In the genomic region with DNA sequence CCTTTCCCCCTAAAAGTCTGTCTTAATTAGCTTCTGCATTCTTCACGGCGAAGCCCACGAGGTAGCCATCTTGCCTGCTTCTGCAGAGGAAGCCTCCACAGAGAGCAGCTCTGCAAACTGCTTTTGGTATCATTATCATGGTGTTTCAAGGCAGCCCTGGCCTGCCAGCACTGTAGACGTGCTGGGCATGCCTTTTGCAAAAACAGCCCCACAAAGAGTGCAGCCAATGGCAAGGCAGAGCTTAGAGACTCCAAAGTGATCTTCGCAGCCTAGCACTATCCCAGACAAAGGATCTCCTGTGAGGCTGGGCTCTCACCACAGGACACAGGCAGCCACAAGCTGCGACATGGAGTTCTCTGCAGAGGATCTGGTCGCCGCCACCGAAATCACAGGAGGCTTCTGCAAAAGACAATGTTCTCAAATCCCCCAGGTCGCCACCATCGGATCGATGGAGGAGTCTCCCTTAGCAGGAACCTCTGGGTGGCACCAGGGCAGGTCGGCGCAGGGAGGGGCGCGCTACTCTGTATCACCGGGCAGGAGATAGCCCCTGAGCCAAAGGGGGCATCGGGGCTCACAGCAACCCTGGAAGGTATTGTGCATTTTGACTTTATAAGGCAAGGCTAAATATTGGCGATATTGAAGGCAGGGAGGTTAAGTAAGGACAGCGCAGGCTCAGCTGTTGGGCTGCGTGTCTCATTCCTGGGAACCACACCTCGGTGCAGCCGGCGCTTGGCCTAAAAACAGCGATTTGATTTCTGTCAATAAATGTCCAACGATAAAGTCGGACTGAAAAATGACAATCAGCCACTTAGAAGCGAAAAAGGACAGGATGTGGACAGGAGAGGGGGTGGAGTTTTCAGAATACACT, we compare ENCODE assay signal across 8 mouse cellular contexts. TPM values are rescaled to one million over a fixed set of nuclear protein-coding genes. Genes with fewer than 3 reads are reported as not detected.
DNase-seq lines count a peak whose midpoint lies in the region; ATAC-seq and TF ChIP-seq lines count a peak whose summit lies in the region.

No protein-coding gene starts in this region.

- WGBS in forebrain, postnatal 0 days, result 1% methylated on average over 28 of the region's 28 CpGs
- 4% methylated on average over 28 of the region's 28 CpGs for WGBS in liver, postnatal 0 days (ENCODE audit: insufficient replicate concordance)
- under 1% methylated on average over 28 of the region's 28 CpGs for WGBS in neural tube, embryonic 14.5 days

- no peaks in the 10 kb centered on the region for H3K27me3 ChIP-seq in forebrain, postnatal 0 days (ENCODE audit: insufficient read depth, low read length)
- no peaks in the 10 kb centered on the region for H3K27me3 ChIP-seq in liver, postnatal 0 days (ENCODE audit: insufficient read depth, low read length)
- no peaks in the 10 kb centered on the region for H3K27me3 ChIP-seq in neural tube, embryonic 14.5 days (ENCODE audit: control insufficient read depth, insufficient read depth, low read length)

- TF ChIP-seq EP300 in liver, postnatal 0 days (IDR thresholded peaks at IDR 0.05; ENCODE audit: low read depth), result no peak

- peak overlapping the region; percentile 97 for H3K27ac ChIP-seq in forebrain, postnatal 0 days (ENCODE audit: low read depth, low read length)
- H3K27ac ChIP-seq in liver, postnatal 0 days (ENCODE audit: low read depth), result no peak overlapping the region
- H3K27ac ChIP-seq in neural tube, embryonic 14.5 days (ENCODE audit: low read depth, low read length), result peak overlapping the region; percentile 93

- peak; percentile 85 for DNase-seq in ES-CJ7 (ENCODE audit: low read depth, low spot score)
- DNase-seq in cerebellum, adult 18-20 months, result peak; percentile 84 to 89
- peak; percentile 94 for DNase-seq in forebrain, postnatal 0 days
- peak; percentile 73 for DNase-seq in heart, postnatal 36 days
- DNase-seq in layer of hippocampus, adult 18-20 months (ENCODE audit: low spot score in 2 of 2), result peak; percentile 86 to 92
- DNase-seq in liver, postnatal 0 days, result peak; percentile 44
- peak; percentile 78 for DNase-seq in testis, postnatal 14 days (ENCODE audit: low spot score)

- H3K9ac ChIP-seq in forebrain, postnatal 0 days, result peak overlapping the region; percentile 95
- H3K9ac ChIP-seq in liver, postnatal 0 days (replicated peaks), result peak overlapping the region; percentile 41
- H3K9ac ChIP-seq in neural tube, embryonic 14.5 days (replicated peaks; ENCODE audit: low read depth, low read length), result peak overlapping the region; percentile 90

- TF ChIP-seq CTCF in forebrain, postnatal 0 days (IDR thresholded peaks at IDR 0.05; ENCODE audit: low read depth), result no peak
- TF ChIP-seq CTCF in liver, postnatal 0 days (IDR thresholded peaks at IDR 0.05; ENCODE audit: low read depth), result no peak

- ATAC-seq in forebrain, postnatal 0 days, result peak; percentile 98
- peak; percentile 76; the same call in 1 of the 2 replicates for ATAC-seq in liver, postnatal 0 days
- ATAC-seq in neural tube, embryonic 14.5 days (ENCODE audit: low read depth), result peak; percentile 97

- no peaks in the 10 kb centered on the region for H3K9me3 ChIP-seq in forebrain, postnatal 0 days (ENCODE audit: low read length)
- 0 out of 2 replicates have a peak, but pooled peaks cover 3% of the 10 kb centered on the region for H3K9me3 ChIP-seq in liver, postnatal 0 days (ENCODE audit: low read length)
- H3K9me3 ChIP-seq in neural tube, embryonic 14.5 days (ENCODE audit: control insufficient read depth, low read length), result no peaks in the 10 kb centered on the region

- H3K4me1 ChIP-seq in forebrain, postnatal 0 days (ENCODE audit: insufficient read depth), result peaks cover 20% of the 10 kb centered on the region
- H3K4me1 ChIP-seq in liver, postnatal 0 days (ENCODE audit: insufficient read depth), result peaks cover 8% of the 10 kb centered on the region; the same call in 1 of the 2 replicates
- H3K4me1 ChIP-seq in neural tube, embryonic 14.5 days (ENCODE audit: control insufficient read depth, insufficient read depth, low read length), result peaks cover 23% of the 10 kb centered on the region

- peak overlapping the region; percentile 68 for H3K4me3 ChIP-seq in forebrain, postnatal 0 days (ENCODE audit: low read depth, low read length)
- H3K4me3 ChIP-seq in liver, postnatal 0 days (ENCODE audit: low read depth, low read length), result peak overlapping the region; percentile 52
- peak overlapping the region; percentile 52 for H3K4me3 ChIP-seq in neural tube, embryonic 14.5 days (ENCODE audit: low read depth, low read length)

- peak overlapping the region; percentile 81 for H3K4me2 ChIP-seq in forebrain, postnatal 0 days (ENCODE audit: low read depth)
- peak overlapping the region; percentile 90 for H3K4me2 ChIP-seq in liver, postnatal 0 days (ENCODE audit: low read depth, low read length)
- peak overlapping the region; percentile 66 for H3K4me2 ChIP-seq in neural tube, embryonic 14.5 days (ENCODE audit: low read depth, low read length)

- H3K36me3 ChIP-seq in forebrain, postnatal 0 days (ENCODE audit: insufficient read depth), result peaks cover 2% of the 10 kb centered on the region; the same call in 1 of the 2 replicates
- H3K36me3 ChIP-seq in liver, postnatal 0 days (replicated peaks; ENCODE audit: insufficient read depth, low read length), result no peaks in the 10 kb centered on the region
- H3K36me3 ChIP-seq in neural tube, embryonic 14.5 days (ENCODE audit: control insufficient read depth, insufficient read depth, low read length), result no peaks in the 10 kb centered on the region

- intact Hi-C loops in heart, postnatal 36 days (cut with DNase I), result loop anchor here (2.0 to 5.0 kb wide), 2 partner anchors 21 to 52 kb away; no protein-coding TSS in a partner anchor

RNA-seq across cellular contexts. Expression of a gene that starts 43.4 kb away (rescaled TPM):
- total RNA-seq in forebrain, postnatal 0 days (2014; rRNA removed), result 26.2 and 32.7 TPM in 2 replicates
- polyA plus RNA-seq in forebrain, postnatal 0 days (2015; fragmentation: Nextera tagmentation; extraction: Ambion mirVana), result 17.2 and 32.1 TPM in 2 replicates
- 1 to 10 TPM; 6.2 to 8.7 TPM for total RNA-seq in heart, postnatal 36 days (2021)
- 10 to 100 TPM in 1 of 2 experiments, 1 to 10 TPM in 1; 9.6 to 12.6 TPM for total RNA-seq in layer of hippocampus, adult 18-20 months (2021)
- 0.97 and 0.99 TPM in 2 replicates for polyA plus RNA-seq in liver, postnatal 0 days (2015; fragmentation: Nextera tagmentation; extraction: Ambion mirVana)
- polyA plus RNA-seq in neural tube, embryonic 14.5 days (2014; fragmentation: Nextera tagmentation; extraction: Ambion mirVana), result 47.9 and 52.2 TPM in 2 replicates

RNA-seq across cellular contexts. Expression of a gene that starts 55.0 kb away (rescaled TPM):
- total RNA-seq in forebrain, postnatal 0 days (2014; rRNA removed), result 23.1 and 25.1 TPM in 2 replicates
- polyA plus RNA-seq in forebrain, postnatal 0 days (2015; fragmentation: Nextera tagmentation; extraction: Ambion mirVana), result 10.4 and 15.1 TPM in 2 replicates
- 10 to 100 TPM; 22.6 to 26.9 TPM for total RNA-seq in heart, postnatal 36 days (2021)
- 10 to 100 TPM; 36.9 to 38.3 TPM for total RNA-seq in layer of hippocampus, adult 18-20 months (2021)
- polyA plus RNA-seq in liver, postnatal 0 days (2015; fragmentation: Nextera tagmentation; extraction: Ambion mirVana), result 13.9 and 14.3 TPM in 2 replicates
- polyA plus RNA-seq in neural tube, embryonic 14.5 days (2014; fragmentation: Nextera tagmentation; extraction: Ambion mirVana), result 18.3 and 19.3 TPM in 2 replicates

Comparison
In these comparisons a context has a peak if more than half of its experiments do, and no peak if none do; other contexts are left out.
1. DNase-seq: peak in every context shown above with its lines; median percentile 94 in forebrain, postnatal 0 days; 89 in layer of hippocampus, adult 18-20 months; 86 in cerebellum, adult 18-20 months; 85 in ES-CJ7; 78 in testis, postnatal 14 days; 73 in heart, postnatal 36 days; 44 in liver, postnatal 0 days.
2. H3K9ac ChIP-seq: peak in every context shown above with its lines; median percentile 95 in forebrain, postnatal 0 days; 90 in neural tube, embryonic 14.5 days; 41 in liver, postnatal 0 days.